Mouse (Mus musculus) embryonic facial prominence, embryonic 13.5 days (tissue): ENCODE results near the gene Cox7a2l. TPM values are rescaled to one million over a fixed set of nuclear protein-coding genes. Genes with fewer than 3 reads are reported as not detected.

ENCODE experiments used
- ATAC-seq: fragments of 200-750 bp; cut with Nextera tagmentation; 2 replicates; pipeline ENCODE4 v1.8.0; 2017; ENCODE audit warnings: low read depth; ENCODE audit not compliant: insufficient number of reproducible peaks, insufficient read depth, low FRiP score, low TSS enrichment
- H3K27ac ChIP-seq: fragments of 300-500 bp; sonication (generic); 2 replicates; pipeline ENCODE4 v1.5.1; 2015; ENCODE audit warnings: moderate library complexity, mild to moderate bottlenecking, inconsistent platforms
- H3K27me3 ChIP-seq: fragments of 300-500 bp; sonication (generic); 2 replicates; pipeline ENCODE4 v1.6.1; 2015; ENCODE audit warnings: mild to moderate bottlenecking, inconsistent platforms
- H3K36me3 ChIP-seq: fragments of 300-500 bp; sonication (generic); 2 replicates; pipeline ENCODE4 v1.6.1; 2015; ENCODE audit warnings: mild to moderate bottlenecking, inconsistent platforms
- H3K4me1 ChIP-seq: fragments of 300-500 bp; sonication (generic); 2 replicates; pipeline ENCODE4 v1.6.1; 2015; ENCODE audit warnings: inconsistent platforms
- H3K4me2 ChIP-seq: fragments of 300-500 bp; sonication (generic); 2 replicates; pipeline ENCODE4 v1.6.1; 2015; ENCODE audit warnings: moderate library complexity, mild to moderate bottlenecking, inconsistent platforms
- H3K4me3 ChIP-seq: fragments of 300-500 bp; sonication (generic); 2 replicates; pipeline ENCODE4 v1.5.1; 2015; ENCODE audit warnings: mild to moderate bottlenecking, inconsistent platforms
- H3K9ac ChIP-seq: fragments of 300-500 bp; sonication (generic); 2 replicates; pipeline ENCODE4 v1.6.1; 2015; ENCODE audit warnings: mild to moderate bottlenecking, inconsistent platforms
- H3K9me3 ChIP-seq: fragments of 300-500 bp; sonication (generic); 2 replicates; pipeline ENCODE4 v1.6.1; 2016; ENCODE audit warnings: inconsistent platforms
- WGBS: fragments of 180-500 bp; shearing (Covaris S2); methylation state at CpG from one replicate; pipeline ENCODE4 v1.1.7; 2015; ENCODE audit warnings: mixed read lengths; 5-methylcytosine and 5-hydroxymethylcytosine counted together
- polyA plus RNA-seq: library from polyadenylated mRNA; unstranded; fragments of >200 nt; fragmentation: Nextera tagmentation; extraction: Ambion mirVana; gene quantifications from 2 replicates; pipeline ENCODE4 v1.2.1, GENCODE M21; 2015

The Cox7a2l gene
- polyA plus RNA-seq, 1 experiment from 2014 or later, result 157 TPM

GRCm38 (mm10) chr17:83545756-83546742 lies 28.9 kb upstream of the Cox7a2l start:
- 9% methylated on average over 35 of the region's 35 CpGs for WGBS
- no peak overlapping the region for H3K27ac ChIP-seq
- no peaks in the 10 kb centered on the region for H3K9me3 ChIP-seq
- H3K4me2 ChIP-seq, result peak overlapping the region; percentile 53
- peaks cover 19% of the 10 kb centered on the region for H3K4me1 ChIP-seq
- H3K9ac ChIP-seq, result peak overlapping the region; percentile 41; the same call in 1 of the 2 replicates
- no peaks in the 10 kb centered on the region for H3K36me3 ChIP-seq
- H3K27me3 ChIP-seq, result peaks cover 65% of the 10 kb centered on the region
- ATAC-seq, result no peak
- H3K4me3 ChIP-seq, result peak overlapping the region; percentile 35

- no peaks in the 10 kb centered on the region for H3K9me3 ChIP-seq
- H3K4me2 ChIP-seq, result peak overlapping the region; percentile 53
- peak overlapping the region; percentile 35; the same call in 1 of the 2 replicates for H3K4me3 ChIP-seq
- no peaks in the 10 kb centered on the region for H3K36me3 ChIP-seq
- no peak overlapping the region for H3K27ac ChIP-seq
- H3K27me3 ChIP-seq, result peaks cover 69% of the 10 kb centered on the region
- no peak for ATAC-seq
- WGBS, result 77% methylated on average over 6 of the region's 6 CpGs
- H3K9ac ChIP-seq, result no peak overlapping the region
- H3K4me1 ChIP-seq, result peaks cover 19% of the 10 kb centered on the region
Measured at GRCm38 (mm10) chr17:83545259-83545658, 28.1 kb upstream of the Cox7a2l start.

GRCm38 (mm10) chr17:83542424-83542823 lies 25.3 kb upstream of the Cox7a2l start:
- H3K9me3 ChIP-seq, result no peaks in the 10 kb centered on the region
- H3K4me1 ChIP-seq, result peaks cover 15% of the 10 kb centered on the region
- ATAC-seq, result no peak
- no peaks in the 10 kb centered on the region for H3K36me3 ChIP-seq
- H3K4me2 ChIP-seq, result no peak overlapping the region
- WGBS, result 77% methylated on average over 2 of the region's 2 CpGs
- H3K4me3 ChIP-seq, result no peak overlapping the region
- H3K27ac ChIP-seq, result no peak overlapping the region
- H3K27me3 ChIP-seq, result peaks cover 53% of the 10 kb centered on the region
- H3K9ac ChIP-seq, result no peak overlapping the region

GRCm38 (mm10) chr17:83539262-83540037 lies 22.3 kb upstream of the Cox7a2l start:
- ATAC-seq, result no peak
- no peak overlapping the region for H3K4me2 ChIP-seq
- H3K27me3 ChIP-seq, result peaks cover 23% of the 10 kb centered on the region
- no peaks in the 10 kb centered on the region for H3K36me3 ChIP-seq
- no peak overlapping the region for H3K9ac ChIP-seq
- H3K4me3 ChIP-seq, result no peak overlapping the region
- 32% methylated on average over 12 of the region's 12 CpGs for WGBS
- H3K27ac ChIP-seq, result no peak overlapping the region
- H3K9me3 ChIP-seq, result no peaks in the 10 kb centered on the region
- no peaks in the 10 kb centered on the region for H3K4me1 ChIP-seq

- Histone ChIP-seq H3K4me1 (no peaks in the 10 kb centered on the region), H3K9ac (no peak overlapping the region; the same call in 1 of the 2 replicates), H3K36me3 (no peaks in the 10 kb centered on the region), H3K27ac (no peak overlapping the region), H3K9me3 (no peaks in the 10 kb centered on the region), H3K4me2 (no peak overlapping the region), H3K27me3 (peaks cover 20% of the 10 kb centered on the region), H3K4me3 (no peak overlapping the region)
- 67% methylated on average over 1 of the region's 1 CpGs for WGBS
- ATAC-seq, result no peak
Measured at GRCm38 (mm10) chr17:83538694-83539093, 21.6 kb upstream of the Cox7a2l start.

- ATAC-seq, result no peak
- Histone ChIP-seq H3K9ac (no peak overlapping the region; the same call in 1 of the 2 replicates), H3K4me1 (no peaks in the 10 kb centered on the region), H3K27me3 (peaks cover 20% of the 10 kb centered on the region), H3K27ac (no peak overlapping the region), H3K9me3 (no peaks in the 10 kb centered on the region), H3K4me3 (no peak overlapping the region), H3K36me3 (no peaks in the 10 kb centered on the region), H3K4me2 (no peak overlapping the region)
- WGBS, result 67% methylated on average over 9 of the region's 9 CpGs
Measured at GRCm38 (mm10) chr17:83538141-83538540, 21.0 kb upstream of the Cox7a2l start.

GRCm38 (mm10) chr17:83533150-83533549 lies 16.0 kb upstream of the Cox7a2l start:
- Histone ChIP-seq H3K4me3 (no peak overlapping the region), H3K36me3 (no peaks in the 10 kb centered on the region), H3K9me3 (no peaks in the 10 kb centered on the region), H3K9ac (no peak overlapping the region), H3K4me2 (no peak overlapping the region), H3K27ac (no peak overlapping the region), H3K4me1 (peaks cover 7% of the 10 kb centered on the region), H3K27me3 (peaks cover 2% of the 10 kb centered on the region; the same call in 1 of the 2 replicates)
- WGBS, result 70% methylated on average over 9 of the region's 9 CpGs
- no peak for ATAC-seq

- Histone ChIP-seq H3K9ac (peak overlapping the region; percentile 17), H3K36me3 (no peaks in the 10 kb centered on the region), H3K27ac (peak overlapping the region; percentile 52), H3K4me3 (peak overlapping the region; percentile 21; the same call in 1 of the 2 replicates), H3K4me1 (peaks cover 36% of the 10 kb centered on the region), H3K9me3 (no peaks in the 10 kb centered on the region), H3K27me3 (no peaks in the 10 kb centered on the region), H3K4me2 (peak overlapping the region; percentile 52)
- 23% methylated on average over 17 of the region's 17 CpGs for WGBS
- no peak for ATAC-seq
Measured at GRCm38 (mm10) chr17:83527651-83528381, 10.7 kb upstream of the Cox7a2l start.

GRCm38 (mm10) chr17:83526624-83527532 lies 9.7 kb upstream of the Cox7a2l start:
- 0 out of 2 replicates have a peak overlapping the region, but pooled peaks have one; percentile 17 for H3K9ac ChIP-seq
- no peaks in the 10 kb centered on the region for H3K27me3 ChIP-seq
- H3K36me3 ChIP-seq, result no peaks in the 10 kb centered on the region
- peaks cover 36% of the 10 kb centered on the region for H3K4me1 ChIP-seq
- H3K4me2 ChIP-seq, result peak overlapping the region; percentile 52
- WGBS, result 30% methylated on average over 13 of the region's 13 CpGs
- ATAC-seq, result no peak
- H3K4me3 ChIP-seq, result peak overlapping the region; percentile 21; the same call in 1 of the 2 replicates
- H3K9me3 ChIP-seq, result no peaks in the 10 kb centered on the region
- peak overlapping the region; percentile 52 for H3K27ac ChIP-seq

GRCm38 (mm10) chr17:83526091-83526561 lies 9.0 kb upstream of the Cox7a2l start:
- Histone ChIP-seq H3K9me3 (no peaks in the 10 kb centered on the region), H3K9ac (no peak overlapping the region), H3K36me3 (no peaks in the 10 kb centered on the region), H3K4me3 (no peak overlapping the region), H3K4me2 (no peak overlapping the region), H3K27me3 (no peaks in the 10 kb centered on the region), H3K4me1 (peaks cover 36% of the 10 kb centered on the region), H3K27ac (peak overlapping the region; percentile 44)
- ATAC-seq, result no peak
- 14% methylated on average over 5 of the region's 5 CpGs for WGBS
